Mouse (Mus musculus) left cerebral cortex, postnatal 25 days (tissue): ENCODE data around the gene Ing4. TPM values are rescaled to one million over a fixed set of nuclear protein-coding genes. Genes with fewer than 3 reads are reported as not detected.
"Not testable (repeated sequence)": the region's sequence is repeated elsewhere in the genome, so short reads cannot be mapped to it uniquely, and the experiment has no call there.

Source experiments
- DNase-seq, 2 experiments: peaks; one replicate each; pipeline ENCODE4 v3.0.0; 2022; ENCODE audit warnings: low spot score in 2 of 2, mixed read lengths in 1 of 2
- intact Hi-C: fragments of 180-260 bp; cut with DNase I; formaldehyde crosslinking; loops from one replicate; pipeline ENCODE4 v1.15.1; 2025
- total RNA-seq, 2 experiments: library from RNA; stranded (reverse); gene quantifications; 2 replicates each; pipeline ENCODE4 v1.2.3; 2021

Gene Ing4
- 10 to 100 TPM; 54.0 to 62.1 TPM for total RNA-seq

DNA sequence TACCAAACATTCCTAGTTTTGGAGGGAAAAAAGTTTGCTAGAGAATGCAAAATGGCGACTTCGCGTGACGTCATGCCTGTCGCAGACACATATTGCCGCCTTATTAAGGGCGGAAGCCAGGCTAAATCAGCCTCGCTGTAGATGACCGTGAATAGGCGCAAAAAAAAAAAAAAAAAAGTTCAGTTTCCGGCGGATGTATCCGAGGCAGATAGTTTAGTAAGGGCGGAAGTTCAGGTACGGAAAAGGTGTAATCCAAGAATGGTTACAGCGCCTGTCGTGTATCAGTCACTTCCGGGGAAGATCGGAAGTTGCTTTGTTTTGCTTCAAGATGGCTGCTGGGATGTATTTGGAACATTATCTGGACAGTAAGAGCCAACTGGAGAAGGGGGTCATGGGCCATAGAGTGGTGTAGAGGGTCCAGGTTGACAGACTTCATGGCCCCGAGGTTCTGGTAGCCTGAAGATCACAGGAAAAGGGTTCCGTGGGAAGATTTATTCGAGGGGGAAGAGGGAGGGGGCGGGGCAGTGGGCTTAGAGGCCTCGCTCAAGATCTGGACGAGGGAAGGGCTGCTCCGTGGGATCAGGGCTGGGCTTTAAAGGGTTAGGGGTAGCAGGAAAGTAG lies at the start of gene Ing4:
Gene Ing4 (plus strand): TSS at position 228 of the 621 bp plus-strand sequence.
- intact Hi-C loops: loop anchor here (1.0 kb wide), 1 partner anchor 30 kb away; the partner anchor contains the start of gene Zfp384
- DNase-seq: peak; percentile 93 to 96

DNA sequence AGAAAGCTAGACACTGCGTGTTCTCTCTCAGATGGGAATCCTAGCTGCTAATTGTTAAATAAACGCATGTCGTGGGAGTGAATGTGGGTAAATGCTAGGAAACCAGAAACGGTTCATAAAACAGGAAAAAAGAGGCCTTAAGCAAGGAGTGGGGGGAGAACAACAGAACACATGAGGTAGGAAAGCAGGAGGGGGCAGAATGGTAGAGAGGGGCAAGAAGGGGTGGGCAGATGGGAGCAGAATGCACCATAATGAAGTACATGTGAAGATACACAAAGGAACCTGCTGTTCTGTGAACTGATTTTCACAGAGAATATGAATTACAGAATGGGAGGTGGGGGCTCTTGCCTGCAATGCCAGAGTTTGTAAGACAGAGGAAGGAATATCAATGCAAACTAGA lies 47.3 kb upstream of the Ing4 start:
- DNase-seq: no peak
- intact Hi-C loops: no loop called here

DNA sequence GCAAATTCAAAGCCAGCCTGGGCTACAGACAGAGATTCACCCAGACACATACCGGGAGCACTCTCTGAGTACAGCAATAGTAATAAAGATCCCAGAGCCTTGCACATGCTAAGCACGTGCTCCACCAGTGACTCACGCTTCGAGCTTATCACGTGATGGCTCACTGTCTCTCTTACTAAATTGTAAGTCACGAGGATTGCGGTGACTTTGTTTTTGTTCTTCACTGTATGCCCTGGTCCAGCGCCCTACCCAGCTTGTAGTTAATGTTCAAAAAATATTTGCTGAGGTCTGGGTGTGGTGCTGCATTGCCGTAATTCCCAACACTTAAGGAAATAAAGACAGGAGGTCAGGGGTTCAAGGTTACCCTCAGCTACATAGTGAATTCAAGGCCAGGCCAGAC lies 46.2 kb upstream of the Ing4 start:
- DNase-seq: peak in 1 of 2 experiments; percentile 43
- intact Hi-C loops: no loop called here

DNA sequence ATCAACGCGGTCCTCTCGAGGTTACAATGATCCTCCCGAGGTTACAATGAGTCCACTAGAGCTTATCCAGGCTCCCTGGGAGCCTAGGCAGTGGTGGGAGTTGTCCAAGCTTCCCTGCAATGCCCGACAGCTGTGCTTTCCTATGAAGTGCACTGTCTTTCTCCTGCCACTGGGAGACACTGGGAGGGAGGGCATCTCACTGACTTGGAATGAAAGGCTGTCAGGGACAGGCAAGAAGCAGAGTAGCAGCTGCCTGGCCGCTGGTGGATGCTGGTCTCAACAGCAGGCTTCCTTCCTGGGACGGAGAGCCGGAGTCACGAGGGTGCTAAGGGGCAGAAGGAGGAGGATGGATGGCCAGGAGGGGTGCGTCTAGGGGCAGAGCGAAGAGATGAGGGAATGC lies 45.7 kb upstream of the Ing4 start:
- no peak for DNase-seq
- intact Hi-C loops: no loop called here

DNA sequence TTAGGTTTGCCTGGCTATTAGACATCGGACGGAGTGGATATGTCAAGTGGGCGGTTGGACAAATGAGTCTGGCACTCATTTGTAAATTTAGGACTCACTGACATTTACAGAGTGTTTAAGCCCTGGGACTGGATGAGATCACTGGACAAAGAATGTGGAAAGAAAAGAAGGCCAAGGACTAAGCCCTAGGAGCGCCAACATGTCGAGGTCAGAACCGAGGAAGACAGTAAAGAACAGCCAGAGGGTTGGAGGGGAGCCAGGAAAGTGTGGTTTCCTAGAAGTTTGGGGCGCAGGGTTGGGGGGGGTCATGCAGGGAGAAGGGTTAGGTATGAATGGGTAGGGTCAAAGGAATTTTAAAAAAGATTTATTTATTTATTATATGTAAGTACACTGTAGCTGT lies 44.3 kb upstream of the Ing4 start:
- DNase-seq: no peak
- intact Hi-C loops: no loop called here

DNA sequence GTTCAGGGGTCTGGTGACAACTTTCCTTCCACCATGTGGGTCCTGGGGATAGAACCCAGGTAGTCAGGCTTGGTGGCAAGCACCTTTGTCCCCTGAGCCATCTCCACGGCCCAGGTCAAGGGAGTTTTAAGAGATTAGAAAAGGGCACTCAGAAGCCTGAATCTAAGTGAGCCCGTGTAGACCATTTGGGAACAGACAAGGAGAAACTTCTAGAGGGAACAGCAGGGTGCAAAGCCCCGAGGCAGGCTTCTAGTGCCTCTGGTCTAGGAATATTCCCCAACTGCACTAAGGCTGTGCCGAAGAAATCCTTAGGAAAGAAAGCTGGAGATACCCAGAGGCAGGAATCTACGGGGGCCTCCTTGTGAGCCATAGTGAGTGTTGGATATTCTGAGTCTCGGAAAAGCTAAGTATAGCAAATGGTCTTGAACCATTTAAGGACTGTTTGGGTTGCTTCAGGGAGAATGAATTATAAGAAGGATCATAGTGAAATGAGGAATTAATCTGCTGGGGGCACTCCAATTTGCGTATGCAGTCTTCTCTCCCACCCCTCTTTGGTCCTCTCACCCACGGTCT lies 43.6 kb upstream of the Ing4 start:
- intact Hi-C loops: loop anchor here (2.0 kb wide), 2 partner anchors 59 to 139 kb away; partner anchors contain the start of gene P3h3
- no peak for DNase-seq

DNA sequence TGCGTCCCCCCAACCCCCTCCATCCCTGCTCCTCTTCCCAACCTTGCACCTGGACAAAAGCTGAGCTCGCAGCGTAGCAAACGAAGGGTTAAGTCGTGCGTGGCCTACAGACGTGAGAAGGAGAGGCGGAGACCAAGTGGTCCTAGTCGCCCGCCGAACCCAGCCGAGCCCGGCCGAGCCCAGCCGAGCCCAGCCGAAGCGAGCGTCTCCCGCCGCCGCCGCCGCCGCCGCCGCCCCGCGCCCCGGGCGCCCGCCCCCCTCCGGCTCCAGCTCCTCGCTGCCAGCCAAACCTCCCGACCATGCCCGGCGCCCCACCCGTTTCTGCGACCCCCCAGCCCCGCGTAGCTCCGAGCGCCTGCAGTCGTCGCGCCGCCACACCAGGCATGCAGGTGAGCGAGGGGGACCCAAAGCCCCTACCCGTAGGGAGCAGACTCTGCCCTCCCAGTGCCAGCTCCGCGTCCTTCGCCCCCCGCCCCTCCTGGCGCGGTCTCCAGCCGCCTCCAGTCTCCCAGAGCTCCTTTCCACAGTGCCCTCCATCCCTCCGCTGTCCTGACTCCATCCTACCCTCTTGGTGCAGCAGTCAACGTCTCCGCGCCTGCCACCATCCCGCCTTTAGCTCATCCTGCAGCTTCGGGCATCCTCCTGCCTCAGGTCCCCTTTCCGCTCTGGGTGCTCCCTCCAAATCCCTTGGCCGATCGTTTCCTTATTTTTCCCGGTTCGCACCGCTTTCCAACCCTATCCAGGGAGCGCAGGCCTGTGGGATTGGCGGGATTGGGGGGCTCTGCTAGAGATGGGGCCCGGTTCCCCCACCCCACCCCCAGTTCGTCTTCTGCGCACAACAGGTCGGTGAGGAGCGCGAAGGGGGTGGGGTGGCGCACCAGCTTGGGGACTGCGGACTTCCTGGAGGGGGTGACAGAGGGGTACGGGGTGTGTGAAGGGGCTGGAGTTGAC lies 42.7 kb upstream of the Ing4 start, which contains the start of gene Pianp:
Gene Pianp (plus strand): TSS at position 144 of the 951 bp plus-strand sequence.
- DNase-seq: peak; percentile 80 to 90
- intact Hi-C loops: loop anchor here (2.0 kb wide), 2 partner anchors 60 to 140 kb away; partner anchors contain the start of gene P3h3

DNA sequence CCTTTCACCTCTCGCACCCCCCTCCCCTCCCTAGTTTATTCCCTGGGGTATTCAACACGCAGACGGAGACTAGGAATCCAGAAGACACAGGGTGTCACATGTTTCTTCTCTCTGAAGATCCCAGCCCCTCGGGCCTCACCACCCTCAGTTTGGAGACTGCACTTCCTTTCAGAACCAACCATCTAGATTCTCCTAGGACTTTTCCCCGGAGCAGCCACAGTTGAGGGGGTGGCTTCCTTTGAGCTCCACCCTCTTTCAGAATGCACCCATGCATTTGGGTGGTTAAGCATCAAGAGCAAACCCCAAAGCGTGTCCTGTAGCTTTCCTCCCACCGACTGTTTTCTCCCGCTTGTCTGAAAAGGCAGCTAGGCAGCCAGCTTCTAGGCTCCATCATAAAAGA lies 41.5 kb upstream of the Ing4 start:
- peak; percentile 55 to 87 for DNase-seq
- intact Hi-C loops: no loop called here

DNA sequence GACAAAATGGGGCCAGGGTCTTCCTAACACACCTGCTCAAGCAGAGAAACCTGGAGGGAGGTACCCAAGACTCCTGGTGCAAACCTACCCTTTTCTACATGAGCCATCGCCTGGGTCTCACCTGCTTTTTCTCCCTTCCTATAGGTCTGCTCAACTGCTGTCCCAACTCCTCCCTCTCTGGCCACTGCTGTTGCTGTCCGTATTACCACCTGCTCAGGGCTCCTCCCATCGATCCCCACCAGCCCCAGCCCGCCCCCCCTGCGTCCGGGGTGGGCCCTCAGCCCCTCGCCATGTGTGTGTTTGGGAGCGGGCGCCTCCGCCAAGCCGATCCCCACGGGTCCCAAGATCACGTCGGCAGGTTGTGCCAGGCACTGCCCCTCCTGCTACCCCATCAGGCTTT lies 40.5 kb upstream of the Ing4 start:
- intact Hi-C loops: no loop called here
- no peak for DNase-seq

DNA sequence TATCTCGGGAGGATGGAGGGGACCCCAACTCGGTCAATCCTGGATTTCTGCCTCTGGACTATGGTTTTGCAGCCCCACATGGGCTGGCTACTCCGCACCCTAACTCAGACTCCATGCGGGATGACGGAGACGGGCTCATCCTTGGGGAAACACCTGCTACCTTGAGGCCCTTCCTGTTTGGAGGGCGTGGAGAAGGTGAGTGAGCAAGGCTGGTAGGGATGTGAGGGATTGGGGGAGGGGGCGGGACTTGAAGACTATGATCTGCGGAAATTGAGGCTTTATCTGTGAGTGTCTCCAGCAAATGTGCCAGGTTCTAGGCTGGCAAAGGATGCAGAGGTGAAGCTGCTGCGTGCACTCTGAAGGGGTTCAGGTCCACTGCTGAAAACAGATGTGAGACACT lies 40.0 kb upstream of the Ing4 start:
- no peak for DNase-seq
- intact Hi-C loops: no loop called here

DNA sequence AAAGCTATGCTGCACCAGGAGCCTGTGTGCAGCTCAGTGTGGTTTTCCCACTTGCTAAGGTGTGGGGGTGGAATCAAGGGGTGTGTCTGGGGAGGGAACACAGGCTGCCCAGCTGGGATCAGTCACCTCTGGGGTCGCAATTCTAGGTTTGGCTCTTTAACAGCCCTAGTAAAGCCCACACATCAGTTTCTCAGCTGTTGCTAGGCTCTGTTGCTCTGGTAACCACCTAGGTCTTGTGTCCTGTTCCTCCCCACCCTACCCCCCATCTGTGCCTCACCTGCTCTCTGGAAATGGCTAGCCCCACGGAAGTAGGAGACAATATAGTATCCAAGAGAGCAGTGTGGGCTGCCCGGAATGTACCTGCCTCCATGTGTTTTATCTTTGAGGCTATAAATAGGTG lies 35.9 kb upstream of the Ing4 start:
- DNase-seq: peak in 1 of 2 experiments; percentile 31
- intact Hi-C loops: loop anchor here (10.0 kb wide), 1 partner anchor 81 kb away; no protein-coding TSS in a partner anchor

DNA sequence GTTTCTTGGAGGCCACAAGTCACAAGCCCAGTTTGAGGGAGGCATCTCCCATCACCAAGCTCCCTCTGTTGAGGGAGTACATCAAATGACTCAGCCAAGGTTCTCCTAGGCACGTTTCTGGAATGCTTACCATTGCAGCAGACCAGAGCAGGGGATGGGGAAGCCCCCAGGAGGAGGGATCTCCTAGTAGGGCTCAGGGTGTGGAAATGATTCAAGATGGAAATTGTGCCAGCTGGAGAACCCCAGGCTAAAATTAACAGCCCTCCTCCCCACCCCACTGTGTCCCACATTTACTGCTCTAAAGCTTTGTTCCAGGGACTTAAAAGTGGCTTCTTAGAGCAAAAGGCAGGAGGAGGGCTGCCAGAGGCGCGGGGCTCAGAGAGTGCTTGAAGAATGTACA lies 34.5 kb upstream of the Ing4 start:
- DNase-seq: peak in 1 of 2 experiments; percentile 70
- intact Hi-C loops: loop anchor here (5.0 to 10.0 kb wide), 4 partner anchors 73 to 293 kb away; partner anchors contain the start of genes Emg1, Mlf2 and Phb2

DNA sequence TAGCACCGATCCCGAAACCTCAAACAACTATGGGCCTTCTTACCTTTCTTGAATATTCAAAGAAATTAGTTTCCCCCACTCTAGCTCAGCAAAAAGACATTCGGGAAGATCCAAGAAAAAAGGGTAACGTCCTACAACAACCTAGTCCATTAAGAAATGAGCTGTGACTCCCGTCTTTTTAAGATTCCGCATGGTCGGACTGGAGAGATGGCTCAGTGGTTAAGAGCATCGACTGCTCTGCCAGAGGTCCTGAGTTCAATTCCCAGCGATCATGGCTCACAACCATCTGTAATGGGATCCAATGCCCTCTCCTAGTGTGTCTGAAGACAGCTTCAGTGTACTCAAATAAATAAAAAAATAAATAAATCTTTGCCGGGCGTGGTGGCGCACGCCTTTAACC lies 31.5 kb upstream of the Ing4 start:
- DNase-seq: no peak
- intact Hi-C loops: loop anchor here (5.0 to 10.0 kb wide), 4 partner anchors 76 to 296 kb away; partner anchors contain the start of genes Emg1, Mlf2 and Phb2

DNA sequence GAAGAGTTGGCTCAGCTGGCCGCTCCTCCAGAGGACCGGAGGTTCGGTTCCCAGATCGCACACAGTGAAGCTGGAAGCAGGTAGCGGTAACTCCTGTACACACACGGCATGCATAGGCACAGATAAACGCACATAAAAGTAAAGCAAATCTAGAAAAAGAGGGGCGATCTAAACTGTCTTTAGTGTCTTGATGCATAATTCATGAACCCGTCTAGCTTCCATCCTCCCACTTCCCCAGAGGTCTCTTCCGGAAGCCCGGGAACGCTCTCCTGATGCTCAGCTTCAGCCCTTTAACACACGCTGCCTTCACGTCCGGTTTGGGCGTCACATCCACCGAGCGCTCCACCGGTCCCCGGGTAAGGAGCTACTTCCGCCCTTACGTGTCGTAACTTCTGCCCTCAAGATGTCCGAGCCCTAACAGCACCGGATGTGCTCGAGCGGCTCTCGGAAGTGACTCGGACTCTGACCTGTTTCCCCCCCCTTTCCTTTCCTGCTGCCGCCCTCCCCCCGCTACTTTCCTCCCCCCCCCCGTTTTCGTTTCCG lies 30.9 kb upstream of the Ing4 start:
- intact Hi-C loops: loop anchor here (1.0 to 10.0 kb wide), 5 partner anchors 31 to 296 kb away; partner anchors contain the start of genes Emg1, Ing4, Mlf2 and Phb2

DNA sequence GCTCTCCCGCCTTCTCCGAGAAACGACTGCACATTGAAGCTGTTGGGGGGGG lies 30.6 kb upstream of the Ing4 start, which contains the start of gene Zfp384:
Gene Zfp384 (plus strand): TSS at position 17 of the 52 bp plus-strand sequence.
- DNase-seq: no peak
- intact Hi-C loops: loop anchor here (1.0 to 10.0 kb wide), 5 partner anchors 30 to 297 kb away; partner anchors contain the start of genes Emg1, Ing4, Mlf2 and Phb2

More for the DNA sequence above, 30.9 kb upstream of the Ing4 start:
- DNase-seq: peak; percentile 99 to 100

DNA sequence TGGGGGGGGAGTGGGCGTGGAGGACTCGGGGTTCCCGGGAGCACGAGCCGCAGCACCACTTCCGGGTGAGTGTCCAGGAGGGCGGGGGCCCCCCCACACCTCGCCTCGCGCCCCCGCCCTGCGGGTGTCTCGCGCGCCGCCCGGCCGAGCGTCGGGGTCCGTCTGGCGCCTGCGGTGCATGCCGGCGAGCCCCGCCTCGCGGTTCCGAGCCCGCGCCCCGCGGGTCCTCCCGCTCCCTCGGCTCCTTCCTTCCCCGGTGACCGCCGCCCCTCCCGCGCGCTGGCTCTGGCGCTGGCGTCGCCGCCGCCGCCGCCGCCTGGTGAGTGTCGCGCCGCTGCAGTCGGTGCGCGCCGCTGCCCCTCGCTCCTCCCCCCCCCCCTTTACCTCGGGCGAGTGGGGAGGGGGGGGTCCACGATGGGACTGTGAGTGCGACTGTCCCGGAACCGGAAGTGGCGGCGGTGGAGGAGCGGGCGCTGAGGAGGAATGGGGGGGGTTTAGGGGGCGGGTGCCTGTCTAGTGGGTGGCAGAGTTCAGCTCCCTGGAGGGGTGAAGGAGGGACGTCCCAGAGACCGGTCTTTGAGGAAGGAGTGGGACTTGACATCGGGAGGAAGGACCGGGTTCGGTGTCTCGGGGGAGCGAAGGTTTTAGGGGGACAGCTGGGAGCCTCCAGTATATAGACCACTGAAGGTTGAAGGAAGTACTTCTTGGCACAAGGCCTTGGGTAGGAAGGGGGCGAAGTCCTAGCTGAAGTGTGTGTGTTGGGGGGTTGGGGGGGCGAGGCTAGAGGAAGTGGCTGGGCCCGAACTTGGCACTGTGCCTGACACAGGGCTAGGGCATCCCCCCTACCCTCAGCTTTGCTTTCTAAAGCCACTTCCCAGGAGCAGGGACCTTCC lies 30.1 kb upstream of the Ing4 start:
- DNase-seq: peak; percentile 73 to 75
- intact Hi-C loops: loop anchor here (1.0 to 10.0 kb wide), 5 partner anchors 30 to 297 kb away; partner anchors contain the start of genes Emg1, Ing4, Mlf2 and Phb2

DNA sequence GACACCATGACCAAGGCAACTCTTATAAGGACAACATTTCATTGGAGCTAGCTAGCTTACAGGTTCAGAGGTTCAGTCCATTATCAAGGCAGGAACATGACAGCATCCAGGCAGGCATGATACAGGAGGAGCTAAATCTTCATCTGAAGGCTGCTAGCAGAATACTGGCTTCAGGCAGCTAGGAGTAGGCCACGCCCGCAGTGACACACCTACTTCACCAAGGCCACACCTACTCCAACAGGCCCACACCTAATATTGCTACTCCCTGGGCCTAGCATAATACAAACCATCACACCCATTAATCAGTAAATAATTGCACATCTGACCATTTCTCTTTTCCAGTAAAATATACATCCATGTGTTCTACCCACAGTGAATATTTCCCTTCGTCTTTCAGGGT lies 21.9 kb upstream of the Ing4 start:
- DNase-seq: no peak
- intact Hi-C loops: no loop called here

DNA sequence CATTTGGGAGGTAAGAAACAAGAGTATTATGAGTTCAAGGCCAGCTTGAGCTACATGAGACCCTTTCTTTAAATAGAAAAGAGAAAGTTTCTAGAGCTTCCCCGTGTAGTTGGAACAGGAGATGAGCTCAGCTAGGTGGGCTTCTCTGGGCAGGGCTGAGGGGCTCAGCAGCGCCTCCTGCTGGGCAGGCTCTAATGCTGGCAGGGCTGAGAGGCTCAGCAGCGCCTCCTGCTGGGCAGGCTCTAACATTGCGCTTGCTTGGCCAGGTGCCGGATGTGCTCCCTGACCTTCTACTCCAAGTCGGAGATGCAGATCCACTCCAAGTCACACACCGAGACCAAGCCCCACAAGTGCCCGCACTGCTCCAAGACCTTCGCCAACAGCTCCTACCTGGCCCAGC lies 9.0 kb upstream of the Ing4 start:
- DNase-seq, intact Hi-C loops: not testable (repeated sequence)

DNA sequence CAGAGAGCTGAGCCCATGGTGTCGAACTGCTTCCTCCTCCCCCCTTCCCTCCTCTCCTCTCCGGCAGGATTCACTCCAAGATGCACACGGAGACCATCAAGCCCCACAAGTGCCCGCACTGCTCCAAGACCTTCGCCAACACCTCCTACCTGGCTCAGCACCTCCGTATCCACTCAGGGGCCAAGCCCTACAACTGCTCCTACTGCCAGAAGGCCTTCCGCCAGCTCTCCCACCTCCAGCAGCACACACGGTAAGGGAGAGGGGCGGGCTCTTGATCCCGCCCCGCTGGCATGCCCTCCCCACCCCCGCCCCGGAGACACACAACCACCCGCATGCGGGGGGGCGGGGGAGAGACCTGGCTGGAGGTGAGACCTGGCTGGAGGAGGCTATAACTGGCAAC lies 8.0 kb upstream of the Ing4 start:
- no peak for DNase-seq
- intact Hi-C loops: no loop called here
